Mouse (Mus musculus): ENCODE data around the gene Arhgef3. TPM values are rescaled to one million over a fixed set of nuclear protein-coding genes. Genes with fewer than 3 reads are reported as not detected.

Arhgef3 gene
- polyA plus RNA-seq, 1 experiment = 30.4 TPM

- no peak for DNase-seq (ENCODE audit: low spot score)
These were observed 155.1 kb downstream of the Arhgef3 start for GRCm38 (mm10) chr14:27269836-27270235.

GRCm38 (mm10) chr14:27270466-27270865 lies 155.8 kb downstream of the Arhgef3 start:
- DNase-seq (ENCODE audit: low spot score) = no peak

- no peak for DNase-seq (ENCODE audit: low spot score)
These were observed 156.8 kb downstream of the Arhgef3 start for GRCm38 (mm10) chr14:27271371-27272071.

GRCm38 (mm10) chr14:27272072-27272834 lies 157.6 kb downstream of the Arhgef3 start:
- no peak for DNase-seq (ENCODE audit: low spot score)

- no peak for DNase-seq (ENCODE audit: low spot score)
These were observed 158.1 kb downstream of the Arhgef3 start for GRCm38 (mm10) chr14:27272835-27273138.

GRCm38 (mm10) chr14:27273169-27273568 lies 158.5 kb downstream of the Arhgef3 start:
- no peak for DNase-seq (ENCODE audit: low spot score)

GRCm38 (mm10) chr14:27277259-27277658 lies 162.6 kb downstream of the Arhgef3 start:
- DNase-seq (ENCODE audit: low spot score) = no peak

GRCm38 (mm10) chr14:27280201-27280890 lies 165.6 kb downstream of the Arhgef3 start:
- no peak for DNase-seq (ENCODE audit: low spot score)

GRCm38 (mm10) chr14:27283956-27284355 lies 169.3 kb downstream of the Arhgef3 start:
- no peak for DNase-seq (ENCODE audit: low spot score)

GRCm38 (mm10) chr14:27286202-27286601 lies 171.5 kb downstream of the Arhgef3 start:
- no peak for DNase-seq (ENCODE audit: low spot score)

GRCm38 (mm10) chr14:27289053-27289452 lies 174.4 kb downstream of the Arhgef3 start:
- no peak for DNase-seq (ENCODE audit: low spot score)

GRCm38 (mm10) chr14:27292101-27292500 lies 177.4 kb downstream of the Arhgef3 start:
- DNase-seq (ENCODE audit: low spot score) = no peak

GRCm38 (mm10) chr14:27295821-27296220 lies 181.1 kb downstream of the Arhgef3 start:
- DNase-seq (ENCODE audit: low spot score) = no peak

GRCm38 (mm10) chr14:27296987-27297386 lies 182.3 kb downstream of the Arhgef3 start:
- no peak for DNase-seq (ENCODE audit: low spot score)

GRCm38 (mm10) chr14:27298875-27299274 lies 184.2 kb downstream of the Arhgef3 start:
- DNase-seq (ENCODE audit: low spot score) = no peak

GRCm38 (mm10) chr14:27299705-27300104 lies 185.0 kb downstream of the Arhgef3 start:
- DNase-seq (ENCODE audit: low spot score) = no peak

- DNase-seq (ENCODE audit: low spot score) = no peak
These were observed 187.2 kb downstream of the Arhgef3 start for GRCm38 (mm10) chr14:27301768-27302499.

GRCm38 (mm10) chr14:27303294-27303693 lies 188.6 kb downstream of the Arhgef3 start:
- no peak for DNase-seq (ENCODE audit: low spot score)

- no peak for DNase-seq (ENCODE audit: low spot score)
These were observed 189.7 kb downstream of the Arhgef3 start for GRCm38 (mm10) chr14:27304408-27304807.

GRCm38 (mm10) chr14:27308761-27309160 lies 194.1 kb downstream of the Arhgef3 start:
- no peak for DNase-seq (ENCODE audit: low spot score)

GRCm38 (mm10) chr14:27310559-27311242 lies 196.0 kb downstream of the Arhgef3 start:
- no peak for DNase-seq (ENCODE audit: low spot score)
